Mouse (Mus musculus) olfactory bulb, adult 2 months (tissue): ENCODE measurements around the gene Pcsk2.

Experiments
- CTCF ChIP-seq: fragments of 200-500 bp; IDR thresholded peaks from 2 replicates; pipeline ENCODE4 v1.5.1; 2012; ENCODE audit warnings: low read depth, mild to moderate bottlenecking, low read length, moderate library complexity; ENCODE audit not compliant: insufficient read depth
- POLR2A ChIP-seq: fragments of 200-500 bp; IDR thresholded peaks from 2 replicates; pipeline ENCODE4 v1.6.1; 2012; ENCODE audit warnings: mild to moderate bottlenecking, low read depth, low read length, moderate library complexity; ENCODE audit not compliant: insufficient read depth

- TF ChIP-seq POLR2A (no peak), CTCF (no peak)
Observed at GRCm38 (mm10) chr2:143696704-143697103, 150.7 kb downstream of the Pcsk2 start.
